Mouse (Mus musculus): Measurements from ENCODE around the gene Rbck1.

- no peak for TF ChIP-seq CTCF (IDR thresholded peaks at IDR 0.05; ENCODE audit: low read depth)
- TF ChIP-seq EP300 (IDR thresholded peaks at IDR 0.05; ENCODE audit: low read depth), result no peak
These were observed 27.2 kb upstream of the Rbck1 start for GRCm38 (mm10) chr2:152359616-152360015.
